ENCODE assay signal across 20 mouse cellular contexts in genomic region chr2:13018861-13019260, GRCm38 (mm10). TPM values are rescaled to one million over a fixed set of nuclear protein-coding genes. Genes with fewer than 3 reads are reported as not detected.
"Had no signal": no experiment of that assay in that cellular context is flagged by ENCODE, and none has a peak within 500 bp of the region (broad histone marks: within the 10 kb centered on the region; RNA-seq: fewer than 3 reads in every experiment).

No protein-coding gene starts in this region.

- ATAC-seq: lung, postnatal 0 days; midbrain, embryonic 13.5 days; midbrain, embryonic 15.5 days had no signal

- H3K36me3 ChIP-seq: lung, embryonic 15.5 days; midbrain, embryonic 13.5 days; midbrain, embryonic 15.5 days; neural tube, embryonic 12.5 days; stomach, embryonic 15.5 days had no signal

- H3K27ac ChIP-seq: lung, embryonic 15.5 days; macrophage; midbrain, embryonic 13.5 days; midbrain, embryonic 15.5 days; neural tube, embryonic 12.5 days; stomach, embryonic 15.5 days; stomach, postnatal 0 days had no signal

- H3K4me2 ChIP-seq: lung, embryonic 15.5 days; midbrain, embryonic 11.5 days; midbrain, embryonic 13.5 days; midbrain, embryonic 15.5 days; neural tube, embryonic 12.5 days; stomach, embryonic 15.5 days had no signal

- H3K27me3 ChIP-seq: neural tube, embryonic 12.5 days; stomach, embryonic 15.5 days had no signal

- H3K9ac ChIP-seq: lung, embryonic 15.5 days; midbrain, embryonic 13.5 days; midbrain, embryonic 15.5 days; neural tube, embryonic 12.5 days; stomach, embryonic 15.5 days had no signal

- DNase-seq: lung, adult 2 months; lung, postnatal 14 days; lung, postnatal 36 days; right cerebral cortex, postnatal 14 days; thymus, adult 2 months; thymus, postnatal 25 days; thymus, postnatal 4 days had no signal

- H3K4me1 ChIP-seq: lung, embryonic 15.5 days; megakaryocyte, embryonic 14.5 days; midbrain, embryonic 13.5 days; midbrain, embryonic 15.5 days; neural tube, embryonic 12.5 days; stomach, embryonic 15.5 days had no signal

- H3K9me3 ChIP-seq: lung, embryonic 15.5 days; megakaryocyte, embryonic 14.5 days; midbrain, embryonic 13.5 days; midbrain, embryonic 15.5 days; neural tube, embryonic 12.5 days; stomach, embryonic 15.5 days had no signal

- H3K4me3 ChIP-seq: lung, embryonic 15.5 days; megakaryocyte, embryonic 14.5 days; midbrain, embryonic 13.5 days; midbrain, embryonic 15.5 days; neural tube, embryonic 12.5 days; stomach, embryonic 15.5 days had no signal

RNA-seq across cellular contexts. Expression of gene C1ql3, which starts 7.3 kb away (rescaled TPM):
- total RNA-seq: megakaryocyte progenitor cell, adult 5-6 weeks; monocyte, adult 5-6 weeks; neutrophil, adult 5-6 weeks had no signal
- polyA plus RNA-seq: macrophage had no signal
